Mouse (Mus musculus) MEL (cell line): Measurements from ENCODE around the gene Osm.

Source experiments
- CTCF ChIP-seq, 3 experiments: IDR thresholded peaks in 2 of 3; conservative IDR thresholded peaks in 1 of 3; 2 replicates each; pipeline ENCODE4 v1.5.1; 2011 to 2012; ENCODE audit warnings: low read length in 3 of 3, low read depth in 2 of 3, mild to moderate bottlenecking in 2 of 3, improper control_type of control experiment in 1 of 3, inconsistent platforms in 1 of 3, mixed read lengths in 1 of 3, moderate library complexity in 1 of 3; ENCODE audit not compliant: control insufficient read depth in 1 of 3, insufficient read depth in 1 of 3, poor library complexity in 1 of 3, severe bottlenecking in 1 of 3
- GABPA ChIP-seq: IDR thresholded peaks from 2 replicates; pipeline ENCODE4 v1.6.1; 2012; ENCODE audit warnings: low read depth, mild to moderate bottlenecking, inconsistent platforms, low read length, improper control_type of control experiment, moderate library complexity
- POLR2A ChIP-seq, 2 experiments: IDR thresholded peaks; 2 replicates each; pipeline ENCODE4 v1.6.1; 2011 to 2012; ENCODE audit warnings: low read length in 2 of 2, mild to moderate bottlenecking in 2 of 2, control low read depth in 1 of 2, improper control_type of control experiment in 1 of 2, low read depth in 1 of 2, moderate library complexity in 1 of 2; ENCODE audit not compliant: control insufficient read depth in 1 of 2, insufficient read depth in 1 of 2, poor library complexity in 1 of 2

GRCm38 (mm10) chr11:4251376-4251775 lies 15.2 kb downstream of the Osm start:
- no peak for TF ChIP-seq CTCF (IDR thresholded peaks at IDR 0.05 in 2 of 3, conservative IDR thresholded peaks at IDR 0.05 in 1 of 3; ENCODE audit: control insufficient read depth in 1 of 3, insufficient read depth in 1 of 3, low read depth in 2 of 3, low read length in 3 of 3, poor library complexity in 1 of 3, severe bottlenecking in 1 of 3)
- TF ChIP-seq POLR2A (IDR thresholded peaks at IDR 0.05; ENCODE audit: control insufficient read depth in 1 of 2, insufficient read depth in 1 of 2, low read depth in 1 of 2, low read length in 2 of 2, poor library complexity in 1 of 2), result no peak
- TF ChIP-seq GABPA, result no peak
